Mouse (Mus musculus): ENCODE measurements around the gene Glrx5.

Glrx5 gene

GRCm38 (mm10) chr12:105004956-105005714, 27.4 kb upstream of the Glrx5 start:
- DNase-seq (ENCODE audit: low spot score in 2 of 2), result no peak

- DNase-seq (ENCODE audit: low spot score in 2 of 2), result no peak
These were observed 26.8 kb upstream of the Glrx5 start for GRCm38 (mm10) chr12:105005715-105005972.

GRCm38 (mm10) chr12:105008150-105008549, 24.3 kb upstream of the Glrx5 start:
- no peak for DNase-seq (ENCODE audit: low spot score in 2 of 2)

GRCm38 (mm10) chr12:105008752-105009178, 23.7 kb upstream of the Glrx5 start:
- DNase-seq (ENCODE audit: low spot score in 2 of 2), result peak in 1 of 2 experiments; percentile 58

- peak; percentile 66 to 77 for DNase-seq (ENCODE audit: low spot score in 2 of 2)
These were observed 22.9 kb upstream of the Glrx5 start, which contains the start of gene Syne3 for GRCm38 (mm10) chr12:105009370-105010212. Syne3 (minus strand) TSS chr12:105009809.

- DNase-seq (ENCODE audit: low spot score in 2 of 2), result no peak
These were observed 22.2 kb upstream of the Glrx5 start for GRCm38 (mm10) chr12:105010213-105010790.

- DNase-seq (ENCODE audit: low spot score in 2 of 2), result no peak
These were observed 20.9 kb upstream of the Glrx5 start for GRCm38 (mm10) chr12:105011589-105011988.

GRCm38 (mm10) chr12:105012314-105012713, 20.2 kb upstream of the Glrx5 start:
- no peak for DNase-seq (ENCODE audit: low spot score in 2 of 2)

- peak in 1 of 2 experiments; percentile 80 for DNase-seq (ENCODE audit: low spot score in 2 of 2)
These were observed 19.4 kb upstream of the Glrx5 start for GRCm38 (mm10) chr12:105013065-105013464.

- no peak for DNase-seq (ENCODE audit: low spot score in 2 of 2)
These were observed 16.3 kb upstream of the Glrx5 start for GRCm38 (mm10) chr12:105016199-105016598.

- DNase-seq (ENCODE audit: low spot score in 2 of 2), result no peak
These were observed 15.8 kb upstream of the Glrx5 start for GRCm38 (mm10) chr12:105016639-105017038.

GRCm38 (mm10) chr12:105019359-105020219, 12.9 kb upstream of the Glrx5 start:
- no peak for DNase-seq (ENCODE audit: low spot score in 2 of 2)

- no peak for DNase-seq (ENCODE audit: low spot score in 2 of 2)
These were observed 10.9 kb upstream of the Glrx5 start for GRCm38 (mm10) chr12:105021441-105022069.

- no peak for DNase-seq (ENCODE audit: low spot score in 2 of 2)
These were observed 10.3 kb upstream of the Glrx5 start for GRCm38 (mm10) chr12:105022141-105022540.

GRCm38 (mm10) chr12:105022776-105023175, 9.7 kb upstream of the Glrx5 start:
- DNase-seq (ENCODE audit: low spot score in 2 of 2), result no peak

- no peak for DNase-seq (ENCODE audit: low spot score in 2 of 2)
These were observed 7.1 kb upstream of the Glrx5 start for GRCm38 (mm10) chr12:105025271-105025946.

- DNase-seq (ENCODE audit: low spot score in 2 of 2), result no peak
These were observed 6.4 kb upstream of the Glrx5 start for GRCm38 (mm10) chr12:105025947-105026586.

- DNase-seq (ENCODE audit: low spot score in 2 of 2), result peak; percentile 57 to 71
These were observed 5.0 kb upstream of the Glrx5 start for GRCm38 (mm10) chr12:105027323-105027991.

GRCm38 (mm10) chr12:105029890-105030289, 2.6 kb upstream of the Glrx5 start:
- DNase-seq (ENCODE audit: low spot score in 2 of 2), result no peak
